Mouse (Mus musculus) left cerebral cortex, postnatal 36 days (tissue): ENCODE data around the gene Rexo1. TPM values are rescaled to one million over a fixed set of nuclear protein-coding genes. Genes with fewer than 3 reads are reported as not detected.
"Not testable (repeated sequence)": the region's sequence is repeated elsewhere in the genome, so short reads cannot be mapped to it uniquely, and the experiment has no call there.

ENCODE experiments used
- DNase-seq, 2 experiments: peaks; one replicate each; pipeline ENCODE4 v3.0.0; 2021 to 2022; ENCODE audit warnings: low spot score in 2 of 2, mixed read lengths in 1 of 2
- intact Hi-C: fragments of 180-260 bp; cut with DNase I; formaldehyde crosslinking; loops from one replicate; pipeline ENCODE4 v1.15.1; 2025
- total RNA-seq, 2 experiments: library from RNA; stranded (reverse); gene quantifications; 2 replicates each; pipeline ENCODE4 v1.2.3; 2021

The Rexo1 gene
- 10 to 100 TPM; 43.5 to 56.8 TPM for total RNA-seq

DNA sequence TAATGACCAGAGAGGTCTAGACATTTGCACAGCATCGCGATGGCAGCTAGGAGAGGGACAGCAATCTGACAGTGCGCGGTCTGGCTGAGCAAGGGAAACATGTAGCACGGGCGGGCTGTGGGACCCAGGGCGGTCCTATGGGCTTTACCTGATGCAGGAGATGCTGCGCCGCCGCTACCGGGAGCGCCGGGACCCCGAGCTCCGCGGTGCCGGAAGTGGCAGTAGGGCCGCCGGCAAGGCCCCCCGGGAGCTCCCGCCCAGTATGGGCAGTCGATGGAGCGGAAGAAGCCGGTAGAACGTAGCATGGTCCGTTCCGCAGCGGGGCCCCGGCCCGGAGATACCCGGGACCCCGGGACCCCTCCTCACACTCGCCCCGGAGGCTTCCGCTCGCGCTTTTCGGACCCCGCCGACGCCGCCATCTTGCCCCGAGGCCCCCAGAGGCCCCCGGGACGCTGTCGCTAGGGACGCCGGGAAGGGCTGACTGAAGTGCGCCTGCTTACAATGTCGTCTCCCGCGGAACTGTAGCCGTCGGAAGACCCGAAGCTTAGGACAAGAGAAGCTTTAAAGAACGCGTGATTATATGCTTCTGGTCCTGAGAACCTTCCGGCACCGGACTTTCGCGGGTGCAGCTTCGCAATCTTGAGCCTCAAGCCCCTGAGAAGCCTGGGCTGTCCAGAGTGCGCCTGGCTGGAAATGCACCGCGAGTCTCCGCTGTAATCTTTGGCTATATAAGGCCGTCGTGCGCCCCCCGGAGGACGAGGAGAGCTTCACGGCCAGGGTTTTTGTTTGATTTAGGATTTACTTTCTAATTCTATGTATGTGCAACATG, at the start of gene Rexo1:
TSS of gene Rexo1 (minus strand) at position 445 of the 829 bp plus-strand sequence.
- intact Hi-C loops, result loop anchor here (1.0 kb wide), 1 partner anchor 115 kb away; no protein-coding TSS in a partner anchor
- DNase-seq, result peak; percentile 93 to 95

GRCm38 (mm10) chr10:80611024-80611423, 49.7 kb upstream of the Rexo1 start:
- no peak for DNase-seq
- intact Hi-C loops, result loop anchor here (5.0 kb wide), 1 partner anchor 76 kb away; no protein-coding TSS in a partner anchor

DNA sequence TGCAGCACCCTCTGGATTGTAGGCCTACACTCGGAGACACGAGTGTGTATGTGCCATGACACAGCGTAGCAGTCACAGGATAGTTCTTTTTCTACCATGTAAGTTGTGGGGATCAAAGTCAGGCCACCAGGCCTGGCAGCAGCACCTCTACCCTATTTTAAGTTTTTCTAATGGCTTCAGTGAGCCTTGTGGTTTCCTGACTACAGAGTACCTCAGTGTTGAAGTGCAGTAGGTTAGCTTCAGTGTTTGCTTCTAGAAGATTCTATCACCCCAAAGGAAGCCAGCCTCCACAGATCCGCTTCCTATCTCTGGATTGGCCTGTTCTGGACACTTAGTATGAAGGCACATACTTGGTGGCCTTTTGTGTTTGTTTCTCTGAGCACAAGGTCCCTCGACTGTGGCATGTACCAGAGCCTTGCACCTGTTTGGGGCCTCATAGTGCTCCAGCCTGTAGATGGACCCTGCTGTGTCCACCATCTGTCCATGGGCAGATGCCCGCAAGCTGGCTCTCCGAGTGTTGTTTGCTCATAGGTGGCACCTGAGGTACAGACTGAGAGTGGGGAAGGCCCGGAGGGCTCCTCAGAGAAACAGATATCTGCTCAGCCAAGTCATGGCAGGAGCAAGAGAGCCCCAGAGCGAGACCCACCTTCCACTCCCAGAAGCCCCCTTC, 48.9 kb upstream of the Rexo1 start:
- intact Hi-C loops, result loop anchor here (5.0 kb wide), 1 partner anchor 77 kb away; no protein-coding TSS in a partner anchor
- no peak for DNase-seq

DNA sequence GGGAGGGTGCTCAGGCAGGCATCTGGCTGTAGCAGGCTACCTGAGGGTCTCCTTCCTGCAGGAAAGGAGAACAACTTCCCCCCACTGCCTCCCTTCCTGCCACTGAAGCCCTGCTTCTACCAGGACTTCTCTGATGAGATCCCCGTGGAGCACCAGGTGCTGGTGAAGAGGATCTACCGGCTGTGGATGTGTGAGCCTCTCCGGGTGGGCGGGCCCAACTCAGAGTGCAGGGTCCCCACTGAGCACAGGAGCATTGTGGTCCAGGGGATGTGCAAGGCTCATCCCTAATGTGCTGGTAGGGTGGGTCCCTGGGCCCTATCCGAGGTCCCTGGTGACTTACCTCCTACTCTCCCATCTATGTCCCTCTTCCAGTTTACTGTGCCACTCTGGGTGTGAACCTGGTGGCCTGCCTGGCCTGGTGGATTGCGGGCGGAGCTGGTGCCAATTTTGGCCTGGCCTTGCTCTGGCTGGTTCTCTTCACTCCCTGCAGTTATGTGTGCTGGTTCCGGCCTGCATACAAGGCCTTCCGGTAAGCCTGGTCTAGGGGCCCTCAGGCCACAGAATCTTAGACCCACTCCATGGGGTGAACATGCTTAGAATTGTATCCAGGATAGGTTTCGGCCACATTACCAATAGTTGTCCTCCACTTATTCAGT, 48.0 kb upstream of the Rexo1 start:
- DNase-seq, result no peak
- intact Hi-C loops, result no loop called here

DNA sequence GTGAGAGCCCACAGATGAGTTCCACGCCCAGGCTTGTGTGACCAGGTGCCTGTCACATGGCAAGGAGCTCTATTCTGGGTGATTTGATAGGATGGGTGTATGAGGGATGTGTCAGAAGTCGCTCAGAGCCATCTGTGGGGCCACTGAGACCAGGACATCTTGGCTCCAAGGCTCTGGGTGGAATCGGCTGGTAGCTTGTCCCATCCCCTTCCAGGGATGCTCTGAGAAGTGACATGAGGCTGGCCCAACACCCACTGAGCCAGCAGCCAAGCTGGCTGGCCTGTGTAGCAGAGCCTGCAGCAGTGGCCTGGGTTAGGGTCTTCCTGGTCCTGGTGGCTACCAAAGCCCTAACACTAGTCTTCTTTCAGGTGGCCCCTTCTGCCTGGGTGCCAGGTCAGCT, 47.1 kb upstream of the Rexo1 start:
- DNase-seq, result no peak
- intact Hi-C loops, result no loop called here

GRCm38 (mm10) chr10:80606737-80607350, 45.5 kb upstream of the Rexo1 start:
- DNase-seq, result no peak

DNA sequence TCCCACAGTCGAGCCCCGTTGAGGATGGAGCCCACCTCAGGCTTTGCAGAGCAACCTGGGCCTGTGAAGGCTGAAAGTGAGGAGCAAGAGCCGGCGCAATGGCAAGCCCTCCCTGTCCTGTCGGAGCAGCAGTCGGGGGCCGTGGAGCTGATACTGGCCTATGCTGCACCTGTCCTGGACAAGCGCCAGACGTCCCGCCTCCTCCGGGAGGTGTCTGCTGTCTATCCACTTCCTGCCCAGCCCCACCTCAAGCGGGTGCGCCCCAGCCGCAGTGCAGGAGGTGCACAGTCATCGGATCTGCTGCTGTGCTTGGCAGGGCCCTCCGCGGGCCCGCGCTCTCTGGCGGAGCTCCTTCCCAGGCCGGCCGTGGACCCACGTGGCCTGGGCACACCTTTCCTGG, 44.9 kb upstream of the Rexo1 start:
- intact Hi-C loops, result no loop called here
- no peak for DNase-seq

More at GRCm38 (mm10) chr10:80606737-80607350, 45.5 kb upstream of the Rexo1 start:
- intact Hi-C loops, result no loop called here

GRCm38 (mm10) chr10:80605721-80606120, 44.4 kb upstream of the Rexo1 start, which contains the start of gene Gm49322:
TSS of gene Gm49322 (plus strand) at chr10:80606021.
- DNase-seq, intact Hi-C loops: not testable (repeated sequence)

DNA sequence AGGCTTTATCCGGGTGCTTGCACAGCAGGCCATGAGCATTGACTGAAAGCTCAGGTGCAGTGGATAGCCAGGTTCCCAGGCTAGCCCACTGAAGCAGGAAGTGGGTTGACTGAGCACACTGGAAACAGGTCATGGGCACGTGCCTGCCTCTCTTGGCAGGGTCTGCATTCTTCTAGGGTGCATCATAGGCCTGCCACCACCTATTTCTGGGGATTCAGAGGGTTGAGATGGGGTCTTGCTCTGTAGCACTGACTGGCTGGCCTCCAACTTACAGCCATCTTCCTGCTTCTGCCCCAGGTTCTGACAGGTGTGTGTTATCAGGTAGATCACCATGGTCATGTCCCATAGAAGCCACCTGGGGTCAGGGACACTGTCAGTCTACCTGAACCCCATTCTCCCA, 43.6 kb upstream of the Rexo1 start:
- DNase-seq, result no peak
- intact Hi-C loops, result no loop called here

GRCm38 (mm10) chr10:80604001-80604509, 42.7 kb upstream of the Rexo1 start:
- no peak for DNase-seq

GRCm38 (mm10) chr10:80603364-80603763, 42.0 kb upstream of the Rexo1 start:
- DNase-seq, result no peak
- intact Hi-C loops, result no loop called here

More at GRCm38 (mm10) chr10:80604001-80604509, 42.7 kb upstream of the Rexo1 start:
- intact Hi-C loops, result no loop called here

GRCm38 (mm10) chr10:80602698-80603325, 41.5 kb upstream of the Rexo1 start, which contains the start of the genes Scamp4 and Adat3:
TSS of gene Scamp4 (plus strand) at chr10:80602872.
TSS of gene Adat3 (plus strand) at chr10:80602880.
- intact Hi-C loops, result no loop called here
- DNase-seq, result peak; percentile 98 to 99

GRCm38 (mm10) chr10:80596318-80596717, 35.0 kb upstream of the Rexo1 start:
- no peak for DNase-seq

DNA sequence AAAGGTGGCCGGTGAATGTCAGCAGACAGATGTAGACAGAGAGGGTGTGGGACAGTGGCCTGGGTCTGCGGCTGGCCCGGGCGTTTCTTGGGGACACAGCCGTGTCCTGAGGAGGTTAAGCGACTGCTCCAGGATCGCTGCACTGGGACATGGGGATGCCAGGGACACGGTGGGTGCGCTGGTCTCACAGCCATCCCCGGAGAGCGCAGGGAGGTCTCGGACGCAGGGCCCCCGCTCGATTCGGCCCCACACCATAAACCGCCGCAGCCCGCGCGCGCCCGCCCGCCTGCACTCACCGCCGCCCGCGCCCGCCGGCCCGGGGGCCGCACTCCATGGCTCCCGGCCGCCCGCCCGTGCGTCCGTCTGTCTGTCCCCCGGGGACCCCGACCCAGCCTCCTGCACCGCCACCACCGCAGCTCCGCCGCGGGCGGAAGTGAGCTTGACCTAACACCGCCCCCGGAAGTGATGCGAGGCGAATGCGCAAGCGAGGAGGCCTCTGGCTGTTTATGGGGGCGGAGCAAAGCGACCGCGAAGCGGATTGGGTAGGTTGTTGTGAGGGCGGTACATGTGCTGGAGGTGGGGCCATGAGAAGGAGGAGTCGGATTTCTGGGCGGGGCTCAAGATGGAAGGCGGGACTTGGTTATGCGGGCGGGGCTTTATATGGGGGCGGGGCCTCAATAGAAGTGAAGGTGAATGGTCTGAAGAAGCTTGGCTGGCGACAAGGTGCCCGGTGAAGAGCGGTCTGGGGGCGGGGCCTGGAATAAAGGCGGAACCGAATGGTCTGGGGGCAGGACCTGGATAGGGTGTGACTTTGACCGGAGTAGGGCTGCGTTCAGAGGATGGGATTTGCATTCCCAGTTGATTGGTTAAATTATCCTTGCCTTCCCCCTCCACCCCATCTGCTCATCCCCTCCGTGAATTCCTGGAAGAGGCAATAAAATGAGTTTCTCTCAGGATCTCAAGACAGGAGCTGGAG, 28.8 kb upstream of the Rexo1 start, which contains the start of gene Abhd17a:
TSS of gene Abhd17a (minus strand) at position 463 of the 976 bp plus-strand sequence.
- intact Hi-C loops, result loop anchor here (1.0 kb wide), 1 partner anchor 13 kb away; the partner anchor contains the start of gene Klf16
- peak; percentile 90 to 91 for DNase-seq

More at GRCm38 (mm10) chr10:80596318-80596717, 35.0 kb upstream of the Rexo1 start:
- intact Hi-C loops, result no loop called here

DNA sequence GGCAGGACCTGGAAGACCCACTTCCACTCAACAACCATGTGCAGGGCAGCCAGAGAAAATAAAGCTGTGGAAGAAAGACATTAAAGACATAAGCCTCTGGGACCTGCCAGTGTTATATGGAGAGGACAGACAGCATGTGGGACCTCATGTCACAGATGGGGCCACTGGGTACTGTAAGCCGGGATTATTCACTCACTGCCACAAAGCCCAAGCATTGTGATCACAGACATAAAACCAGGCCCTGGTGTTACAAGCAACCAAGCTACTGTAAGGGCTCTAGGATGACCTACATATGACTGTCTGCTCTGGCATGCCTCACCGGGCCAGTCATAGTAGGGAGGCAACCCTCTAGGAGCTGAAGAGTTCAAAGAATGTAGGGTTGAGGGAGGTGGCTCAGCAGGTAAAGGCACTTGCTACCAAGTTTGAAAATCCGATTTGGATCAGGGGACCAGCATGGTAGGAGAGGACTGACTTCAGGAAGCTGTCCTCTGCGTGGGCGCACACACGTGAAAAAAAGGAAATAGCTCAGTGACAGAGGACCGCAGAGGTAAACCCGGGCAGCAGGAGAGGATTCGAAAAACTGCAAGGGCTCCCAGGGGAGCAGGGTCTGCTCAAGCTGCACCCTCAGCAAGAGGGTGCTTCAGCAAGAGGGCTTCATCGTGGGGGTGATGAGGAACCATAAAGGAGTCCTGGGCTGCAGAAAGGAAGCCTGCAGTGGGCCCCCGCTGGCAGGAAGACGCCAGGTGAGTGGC, 27.9 kb upstream of the Rexo1 start:
- no peak for DNase-seq
- intact Hi-C loops, result loop anchor here (1.0 kb wide), 1 partner anchor 12 kb away; the partner anchor contains the start of gene Klf16

DNA sequence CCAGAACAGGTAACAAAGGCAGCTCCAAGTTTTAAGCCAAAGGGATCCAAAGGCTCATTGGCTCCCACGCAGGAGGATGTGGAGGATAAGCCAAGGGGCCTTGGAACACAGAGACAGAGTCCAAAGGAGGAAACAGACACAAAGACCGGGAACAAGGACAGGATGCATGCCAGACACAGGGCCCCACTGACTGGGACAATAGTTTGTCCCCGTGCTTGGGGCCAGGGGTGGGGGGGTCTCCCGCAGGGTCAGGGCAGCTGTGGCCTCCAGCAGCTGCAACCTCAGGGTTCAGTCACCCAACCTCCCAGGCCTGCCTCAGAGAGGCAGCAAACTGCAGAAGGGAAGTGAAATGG, 25.9 kb upstream of the Rexo1 start:
- DNase-seq, result no peak
- intact Hi-C loops, result no loop called here
